Mouse (Mus musculus) liver, embryonic 14.5 days (tissue): ENCODE measurements at regions not wholly inside any gene's neighbourhood (a gene's known extent, or its start where the extent isn't known, plus 50 kb on each side); places are given as distances from the start of the nearest gene placed in this dataset.

Source experiments
- CTCF ChIP-seq: IDR thresholded peaks from 2 replicates; pipeline ENCODE4 v1.5.1; 2016; ENCODE audit warnings: antibody characterized with exemption, low read depth, control low read depth
- EP300 ChIP-seq: IDR thresholded peaks from 2 replicates; pipeline ENCODE4 v1.6.1; 2016; ENCODE audit warnings: antibody characterized with exemption, low read depth

DNA sequence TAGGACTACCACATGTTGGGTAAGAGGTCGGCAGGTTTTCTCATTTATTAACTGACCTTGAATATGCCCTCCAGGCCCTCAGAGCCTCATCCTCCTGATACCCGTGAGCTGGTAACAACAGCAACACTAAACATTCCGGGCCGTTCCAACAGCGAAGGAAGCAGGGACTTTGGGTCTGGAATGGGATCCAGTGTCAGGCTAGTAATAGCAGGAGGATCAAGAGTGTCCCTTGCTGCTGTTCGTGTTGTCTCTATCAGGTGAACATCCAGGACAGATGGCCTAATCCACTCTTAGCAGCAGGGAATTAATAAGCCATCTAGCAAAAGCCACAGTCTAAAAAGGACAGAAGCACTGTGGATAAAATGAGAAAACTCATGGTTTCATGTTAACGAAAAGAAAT lies 106.7 kb downstream of the Cpeb2 start:
- no peak for TF ChIP-seq CTCF
- no peak for TF ChIP-seq EP300
